Mouse (Mus musculus): ENCODE measurements around the gene 1700020A23Rik. TPM values are rescaled to one million over a fixed set of nuclear protein-coding genes. Genes with fewer than 3 reads are reported as not detected.

1700020A23Rik gene
- polyA plus RNA-seq, 1 experiment from 2014 or later: not detected

DNA sequence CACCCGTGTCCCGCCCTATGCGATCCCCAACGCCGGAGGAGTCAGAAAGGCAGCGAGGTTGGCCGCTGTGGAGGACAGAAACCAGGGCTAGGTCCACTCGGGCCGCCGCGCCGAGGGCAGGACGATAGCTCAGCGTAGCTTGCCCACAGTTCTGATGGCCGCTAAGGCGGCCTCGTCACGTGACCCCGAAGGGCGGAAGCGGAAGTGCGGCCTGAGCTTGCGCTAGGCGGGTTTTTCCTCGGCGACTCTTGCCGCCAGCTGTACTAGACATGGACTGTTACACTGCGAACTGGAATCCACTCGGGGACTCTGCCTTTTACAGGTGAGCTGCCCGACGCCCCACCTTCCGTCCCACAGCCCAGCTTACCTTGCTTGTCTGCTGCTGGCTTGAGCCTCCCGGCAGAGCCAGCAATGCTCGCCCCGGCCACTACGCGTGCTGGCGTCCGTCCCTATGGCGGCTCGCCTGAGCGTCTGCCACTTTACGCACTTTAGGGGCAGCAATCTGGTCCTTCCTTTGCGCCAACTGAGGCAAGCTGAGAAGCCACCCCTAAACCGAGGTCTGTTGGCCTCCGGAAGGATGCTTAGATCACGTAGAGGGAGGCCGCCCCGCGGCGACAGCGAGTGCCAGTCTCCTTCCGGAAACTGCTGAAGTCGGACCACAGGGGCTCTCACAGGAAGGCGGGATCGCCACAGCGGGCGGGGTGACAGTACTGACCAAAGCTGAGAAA is 19.2 kb downstream of the 1700020A23Rik start, which contains the start of the genes Vps16 and Pced1a:
Vps16 (plus strand) TSS at position 214 of the 728 bp plus-strand sequence.
Pced1a (minus strand) TSS at position 576 of the 728 bp plus-strand sequence.
- Histone ChIP-seq H3K4me3 (ENCODE audit: low read length) (peak within 1 kb of the TSS; percentile 96), H3K9ac (ENCODE audit: low read length) (peak within 1 kb of the TSS; percentile 92), H3K27me3 (ENCODE audit: control insufficient read depth, insufficient read depth, low read length) (no peaks in the 10 kb centered on the region), H3K4me1 (ENCODE audit: control insufficient read depth, insufficient read depth, low read length) (peaks cover 13% of the 10 kb centered on the region), H3K4me2 (ENCODE audit: low read depth, low read length) (peak within 1 kb of the TSS; percentile 81), H3K9me3 (replicated peaks; ENCODE audit: control insufficient read depth, low read length) (no peaks in the 10 kb centered on the region), H3K27ac (ENCODE audit: low read length) (peak within 1 kb of the TSS; percentile 90), H3K36me3 (ENCODE audit: control insufficient read depth, insufficient read depth) (peaks cover 2% of the 10 kb centered on the region; the same call in 1 of the 2 replicates)
- ATAC-seq (replicated peaks; ENCODE audit: extremely low read depth, insufficient read depth, low FRiP score): peak; percentile 94
- WGBS: under 1% methylated on average over 58 of the region's 58 CpGs

DNA sequence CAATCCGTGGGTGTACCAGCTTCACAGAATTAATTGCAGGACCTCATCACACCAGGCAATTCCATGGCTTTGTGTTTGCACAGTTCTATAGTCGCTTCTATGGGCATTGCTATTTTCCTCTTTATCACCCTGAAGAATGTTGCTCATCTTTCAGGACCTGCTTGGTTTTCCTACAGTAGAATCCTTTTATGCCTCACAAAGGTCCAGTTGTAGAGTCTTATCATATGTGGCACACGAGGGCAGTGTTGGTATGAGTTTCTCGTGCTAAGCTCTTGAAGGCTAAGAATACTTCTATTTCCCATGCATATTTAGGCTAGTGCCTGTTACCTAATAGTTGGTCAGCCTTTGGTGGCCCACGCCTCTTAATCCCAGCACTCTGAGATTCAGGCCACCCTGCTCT is 20.1 kb downstream of the 1700020A23Rik start:
- peaks cover 2% of the 10 kb centered on the region; the same call in 1 of the 2 replicates for H3K36me3 ChIP-seq (ENCODE audit: control insufficient read depth, insufficient read depth)
- H3K4me2 ChIP-seq (ENCODE audit: low read depth, low read length): peak overlapping the region; percentile 81
- H3K9me3 ChIP-seq (replicated peaks; ENCODE audit: control insufficient read depth, low read length): no peaks in the 10 kb centered on the region
- peak overlapping the region; percentile 96 for H3K4me3 ChIP-seq (ENCODE audit: low read length)
- peak overlapping the region; percentile 90 for H3K27ac ChIP-seq (ENCODE audit: low read length)
- 28% methylated on average over 5 of the region's 5 CpGs for WGBS
- H3K9ac ChIP-seq (ENCODE audit: low read length): peak overlapping the region; percentile 92
- H3K27me3 ChIP-seq (ENCODE audit: control insufficient read depth, insufficient read depth, low read length): no peaks in the 10 kb centered on the region
- H3K4me1 ChIP-seq (ENCODE audit: control insufficient read depth, insufficient read depth, low read length): peaks cover 15% of the 10 kb centered on the region
- no peak for ATAC-seq (replicated peaks; ENCODE audit: extremely low read depth, insufficient read depth, low FRiP score)

DNA sequence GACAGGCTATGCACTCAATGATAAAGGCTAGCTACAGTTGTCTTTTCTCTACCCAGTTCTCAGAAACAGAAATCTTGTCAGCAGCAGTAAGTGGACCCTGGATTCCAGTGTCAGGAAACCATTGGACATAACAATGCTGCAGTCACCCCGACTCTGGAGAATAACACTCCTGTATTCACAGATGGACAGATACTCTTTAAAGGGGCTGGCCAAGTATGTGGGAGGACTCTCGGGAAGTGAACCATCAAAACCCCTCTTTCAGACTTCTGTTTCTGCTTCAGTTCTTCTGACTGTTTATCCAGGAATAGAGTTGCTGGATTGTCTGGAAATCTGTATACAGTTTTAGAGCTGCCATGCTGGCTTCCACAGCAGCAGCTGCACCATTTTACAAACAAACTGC is 24.8 kb downstream of the 1700020A23Rik start:
- no peak for ATAC-seq (replicated peaks; ENCODE audit: extremely low read depth, insufficient read depth, low FRiP score)
- no peaks in the 10 kb centered on the region for H3K9me3 ChIP-seq (replicated peaks; ENCODE audit: control insufficient read depth, low read length)

DNA sequence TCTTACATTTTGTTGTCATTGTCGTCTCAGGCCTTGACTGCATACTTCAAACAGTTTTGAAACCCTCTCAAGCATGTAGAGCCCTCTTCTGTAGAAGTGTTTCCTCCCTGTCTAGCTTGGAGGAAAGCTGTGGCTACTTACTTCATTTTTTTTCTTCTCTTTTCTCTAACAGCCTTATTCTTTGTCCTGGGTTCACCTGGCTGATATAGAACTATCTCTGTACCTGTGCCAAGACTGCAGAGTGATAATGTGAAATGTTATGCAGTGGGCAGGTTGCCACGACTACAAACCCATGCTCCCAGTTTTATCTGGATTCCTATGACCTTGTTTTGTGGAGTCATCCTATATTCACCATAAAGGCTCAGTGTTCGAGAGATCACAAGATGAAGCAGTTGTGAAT is 25.4 kb downstream of the 1700020A23Rik start:
- Histone ChIP-seq H3K36me3 (ENCODE audit: control insufficient read depth, insufficient read depth) (peaks cover 6% of the 10 kb centered on the region; the same call in 1 of the 2 replicates), H3K27ac (ENCODE audit: low read length) (no peak overlapping the region), H3K9me3 (replicated peaks; ENCODE audit: control insufficient read depth, low read length) (no peaks in the 10 kb centered on the region), H3K27me3 (ENCODE audit: control insufficient read depth, insufficient read depth, low read length) (no peaks in the 10 kb centered on the region), H3K4me3 (ENCODE audit: low read length) (no peak overlapping the region), H3K4me1 (ENCODE audit: control insufficient read depth, insufficient read depth, low read length) (peaks cover 10% of the 10 kb centered on the region), H3K9ac (ENCODE audit: low read length) (no peak overlapping the region; the same call in 1 of the 2 replicates), H3K4me2 (ENCODE audit: low read depth, low read length) (no peak overlapping the region)
- ATAC-seq (replicated peaks; ENCODE audit: extremely low read depth, insufficient read depth, low FRiP score): no peak
- 55% methylated on average over 3 of the region's 3 CpGs for WGBS

More for the DNA sequence above, 24.8 kb downstream of the 1700020A23Rik start:
- Histone ChIP-seq H3K4me2 (ENCODE audit: low read depth, low read length) (no peak overlapping the region), H3K4me1 (ENCODE audit: control insufficient read depth, insufficient read depth, low read length) (peaks cover 16% of the 10 kb centered on the region), H3K9ac (ENCODE audit: low read length) (no peak overlapping the region), H3K27me3 (ENCODE audit: control insufficient read depth, insufficient read depth, low read length) (no peaks in the 10 kb centered on the region), H3K4me3 (ENCODE audit: low read length) (no peak overlapping the region), H3K36me3 (ENCODE audit: control insufficient read depth, insufficient read depth) (peaks cover 6% of the 10 kb centered on the region; the same call in 1 of the 2 replicates), H3K27ac (ENCODE audit: low read length) (no peak overlapping the region)
- 44% methylated on average over 2 of the region's 2 CpGs for WGBS

DNA sequence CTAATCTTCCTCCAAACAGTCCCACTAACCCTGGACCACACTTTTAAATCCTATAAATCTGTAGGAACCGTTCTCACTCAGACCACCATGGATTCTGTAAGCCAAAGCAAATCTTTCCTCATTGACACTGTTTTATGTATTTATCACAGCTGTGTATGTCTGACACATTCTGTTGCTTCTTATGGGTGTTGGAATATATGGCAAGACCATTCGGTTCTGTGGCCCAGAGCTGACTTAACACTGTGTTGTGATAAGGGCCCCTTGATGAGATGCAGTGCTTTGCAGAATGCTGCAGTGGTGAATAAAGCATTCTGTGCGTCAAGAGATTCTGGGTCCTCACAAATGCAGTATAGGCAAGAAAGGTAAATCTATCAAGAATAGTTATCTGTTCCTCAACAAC is 27.1 kb downstream of the 1700020A23Rik start:
- no peak overlapping the region for H3K27ac ChIP-seq (ENCODE audit: low read length)
- H3K4me3 ChIP-seq (ENCODE audit: low read length): no peak overlapping the region
- ATAC-seq (replicated peaks; ENCODE audit: extremely low read depth, insufficient read depth, low FRiP score): no peak
- H3K27me3 ChIP-seq (ENCODE audit: control insufficient read depth, insufficient read depth, low read length): no peaks in the 10 kb centered on the region
- peaks cover 6% of the 10 kb centered on the region; the same call in 1 of the 2 replicates for H3K36me3 ChIP-seq (ENCODE audit: control insufficient read depth, insufficient read depth)
- no peak overlapping the region for H3K9ac ChIP-seq (ENCODE audit: low read length)
- WGBS: 74% methylated on average over 3 of the region's 3 CpGs
- H3K9me3 ChIP-seq (replicated peaks; ENCODE audit: control insufficient read depth, low read length): no peaks in the 10 kb centered on the region
- peaks cover 9% of the 10 kb centered on the region; the same call in 1 of the 2 replicates for H3K4me1 ChIP-seq (ENCODE audit: control insufficient read depth, insufficient read depth, low read length)
- no peak overlapping the region for H3K4me2 ChIP-seq (ENCODE audit: low read depth, low read length)

DNA sequence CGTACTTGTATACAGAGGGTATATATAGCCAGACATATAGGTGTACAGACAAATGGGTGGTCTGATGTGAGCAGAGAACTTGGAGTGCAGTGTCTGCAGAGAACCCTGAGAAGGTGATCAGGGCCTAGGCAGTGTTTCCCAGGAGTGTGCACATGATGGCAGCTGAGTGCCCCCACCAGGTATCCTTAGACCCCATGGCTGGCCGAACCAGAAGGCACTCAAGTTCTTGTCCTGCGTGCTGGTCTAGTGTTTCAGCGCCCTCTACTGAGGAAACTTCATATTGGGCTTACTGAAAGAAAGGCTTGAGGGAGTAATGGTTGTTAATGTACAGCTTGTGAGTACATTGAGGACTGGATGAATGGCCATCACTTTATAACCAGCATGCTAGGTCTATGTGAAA is 28.1 kb downstream of the 1700020A23Rik start:
- no peak overlapping the region for H3K9ac ChIP-seq (ENCODE audit: low read length)
- no peak overlapping the region for H3K27ac ChIP-seq (ENCODE audit: low read length)
- H3K4me3 ChIP-seq (ENCODE audit: low read length): no peak overlapping the region
- no peaks in the 10 kb centered on the region for H3K9me3 ChIP-seq (replicated peaks; ENCODE audit: control insufficient read depth, low read length)
- H3K27me3 ChIP-seq (ENCODE audit: control insufficient read depth, insufficient read depth, low read length): no peaks in the 10 kb centered on the region
- H3K4me2 ChIP-seq (ENCODE audit: low read depth, low read length): no peak overlapping the region
- WGBS: 24% methylated on average over 4 of the region's 4 CpGs
- no peak; the same call in 1 of the 2 replicates for ATAC-seq (replicated peaks; ENCODE audit: extremely low read depth, insufficient read depth, low FRiP score)
- H3K4me1 ChIP-seq (ENCODE audit: control insufficient read depth, insufficient read depth, low read length): peaks cover 9% of the 10 kb centered on the region; the same call in 1 of the 2 replicates
- peaks cover 6% of the 10 kb centered on the region; the same call in 1 of the 2 replicates for H3K36me3 ChIP-seq (ENCODE audit: control insufficient read depth, insufficient read depth)

DNA sequence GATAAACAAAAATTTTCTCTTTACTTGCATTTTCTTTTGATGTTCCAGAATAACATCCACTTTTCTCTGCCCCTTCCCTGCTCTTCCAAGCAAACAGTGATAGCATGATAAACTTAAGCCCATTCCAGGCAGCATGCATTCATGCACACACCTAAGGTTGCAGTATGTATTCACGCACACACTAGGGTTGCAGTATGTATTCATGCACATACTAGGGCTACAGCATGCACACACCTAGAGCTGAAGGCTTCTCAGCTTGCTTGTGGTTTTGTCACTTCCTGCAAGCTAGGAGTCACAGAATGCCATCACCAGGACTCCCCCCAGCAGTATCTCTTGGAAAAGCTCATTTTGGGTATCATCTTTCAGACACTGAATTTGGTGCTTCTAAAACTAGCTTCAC is 31.7 kb downstream of the 1700020A23Rik start:
- Histone ChIP-seq H3K4me1 (ENCODE audit: control insufficient read depth, insufficient read depth, low read length) (no peaks in the 10 kb centered on the region), H3K27ac (ENCODE audit: low read length) (no peak overlapping the region), H3K36me3 (ENCODE audit: control insufficient read depth, insufficient read depth) (peaks cover 32% of the 10 kb centered on the region), H3K9me3 (replicated peaks; ENCODE audit: control insufficient read depth, low read length) (no peaks in the 10 kb centered on the region), H3K9ac (ENCODE audit: low read length) (no peak overlapping the region), H3K4me3 (ENCODE audit: low read length) (no peak overlapping the region), H3K4me2 (ENCODE audit: low read depth, low read length) (no peak overlapping the region), H3K27me3 (ENCODE audit: control insufficient read depth, insufficient read depth, low read length) (no peaks in the 10 kb centered on the region)
- no peak for ATAC-seq (replicated peaks; ENCODE audit: extremely low read depth, insufficient read depth, low FRiP score)
- 95% methylated on average over 1 of the region's 1 CpGs for WGBS

DNA sequence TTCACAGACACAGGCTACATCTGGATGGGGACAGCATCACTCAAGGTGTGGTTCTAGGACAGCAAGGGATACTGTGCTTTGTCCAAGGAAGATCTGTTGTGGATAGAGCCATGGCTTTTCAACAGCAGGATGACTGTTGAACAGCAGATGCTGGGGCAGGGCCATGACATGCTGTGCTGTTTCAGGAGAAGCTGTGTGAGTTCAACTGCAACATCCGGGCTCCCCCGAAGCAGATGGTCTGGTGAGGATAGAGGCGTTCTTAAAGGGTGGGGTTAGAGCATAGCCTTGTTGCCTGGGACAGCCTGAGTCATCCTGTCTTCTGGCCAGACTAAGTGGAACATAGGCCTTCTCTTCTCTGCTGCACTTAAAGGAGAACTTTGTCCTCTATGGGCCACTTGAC is 33.8 kb downstream of the 1700020A23Rik start:
- no peak for ATAC-seq (replicated peaks; ENCODE audit: extremely low read depth, insufficient read depth, low FRiP score)
- Histone ChIP-seq H3K4me2 (ENCODE audit: low read depth, low read length) (no peak overlapping the region), H3K4me3 (ENCODE audit: low read length) (no peak overlapping the region), H3K4me1 (ENCODE audit: control insufficient read depth, insufficient read depth, low read length) (no peaks in the 10 kb centered on the region), H3K9ac (ENCODE audit: low read length) (no peak overlapping the region), H3K27me3 (ENCODE audit: control insufficient read depth, insufficient read depth, low read length) (no peaks in the 10 kb centered on the region), H3K9me3 (replicated peaks; ENCODE audit: control insufficient read depth, low read length) (no peaks in the 10 kb centered on the region), H3K27ac (ENCODE audit: low read length) (no peak overlapping the region), H3K36me3 (ENCODE audit: control insufficient read depth, insufficient read depth) (peaks cover 45% of the 10 kb centered on the region)
- WGBS: 84% methylated on average over 3 of the region's 3 CpGs

DNA sequence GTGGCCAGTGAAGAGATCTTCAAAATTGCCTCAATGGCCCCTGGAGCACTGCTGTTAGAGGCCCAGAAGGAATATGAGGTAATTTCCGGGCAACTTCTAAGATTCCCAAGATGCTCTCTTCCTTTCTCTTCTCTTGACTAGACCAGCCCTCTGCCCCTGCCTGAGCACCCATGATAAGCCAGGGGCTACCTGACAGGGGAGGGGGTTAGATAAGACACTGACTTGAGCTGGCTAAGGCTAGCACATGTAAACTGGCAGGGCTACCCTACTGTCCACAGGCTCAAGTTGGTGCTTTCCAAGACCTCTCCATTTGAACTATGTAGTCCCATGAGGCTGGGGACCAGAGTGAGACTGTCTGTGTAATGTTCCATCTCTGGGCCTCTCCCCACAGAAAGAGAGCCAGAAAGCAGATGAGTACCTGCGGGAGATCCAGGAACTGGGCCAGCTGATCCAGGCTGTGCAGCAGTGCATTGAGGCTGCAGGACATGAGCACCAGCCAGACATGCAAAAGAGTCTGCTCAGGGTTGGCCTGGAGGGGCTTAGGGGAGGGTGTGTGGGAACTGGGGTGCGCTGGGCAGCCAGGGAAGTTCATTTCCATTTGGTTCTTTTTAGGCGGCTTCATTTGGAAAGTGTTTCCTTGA is 34.9 kb downstream of the 1700020A23Rik start:
- no peak overlapping the region for H3K9ac ChIP-seq (ENCODE audit: low read length)
- no peaks in the 10 kb centered on the region for H3K27me3 ChIP-seq (ENCODE audit: control insufficient read depth, insufficient read depth, low read length)
- no peak for ATAC-seq (replicated peaks; ENCODE audit: extremely low read depth, insufficient read depth, low FRiP score)
- no peak overlapping the region for H3K4me3 ChIP-seq (ENCODE audit: low read length)
- peaks cover 48% of the 10 kb centered on the region for H3K36me3 ChIP-seq (ENCODE audit: control insufficient read depth, insufficient read depth)
- 87% methylated on average over 4 of the region's 4 CpGs for WGBS
- H3K4me2 ChIP-seq (ENCODE audit: low read depth, low read length): no peak overlapping the region
- no peaks in the 10 kb centered on the region for H3K9me3 ChIP-seq (replicated peaks; ENCODE audit: control insufficient read depth, low read length)
- H3K4me1 ChIP-seq (ENCODE audit: control insufficient read depth, insufficient read depth, low read length): no peaks in the 10 kb centered on the region
- no peak overlapping the region for H3K27ac ChIP-seq (ENCODE audit: low read length)
